Mouse (Mus musculus) forebrain, embryonic 14.5 days (tissue): ENCODE measurements at regions not wholly inside any gene's neighbourhood (a gene's known extent, or its start where the extent isn't known, plus 50 kb on each side); places are given as distances from the start of the nearest gene placed in this dataset.

Experiments
- ATAC-seq: fragments of 200-750 bp; cut with Nextera tagmentation; 2 replicates; pipeline ENCODE4 v1.8.0; 2017; ENCODE audit warnings: mild to moderate bottlenecking, moderate library complexity
- DNase-seq: peaks from one replicate; pipeline ENCODE4 v3.0.0-alpha.2; 2015; ENCODE audit warnings: low spot score
- H3K27ac ChIP-seq: fragments of 300-500 bp; sonication (generic); 2 replicates; pipeline ENCODE4 v1.5.1; 2014; ENCODE audit warnings: low read depth, mild to moderate bottlenecking, control low read depth, low read length, moderate library complexity
- H3K27me3 ChIP-seq: fragments of 300-500 bp; sonication (generic); replicated peaks from 2 replicates; pipeline ENCODE4 v1.6.1; 2014; ENCODE audit warnings: low read length, control low read depth, mixed read lengths; ENCODE audit not compliant: control insufficient read depth, insufficient read depth
- H3K36me3 ChIP-seq: fragments of 300-500 bp; sonication (generic); 2 replicates; pipeline ENCODE4 v1.6.1; 2014; ENCODE audit warnings: low read length, control low read depth; ENCODE audit not compliant: control insufficient read depth, insufficient read depth
- H3K4me1 ChIP-seq: fragments of 300-500 bp; sonication (generic); 2 replicates; pipeline ENCODE4 v1.6.1; 2014; ENCODE audit warnings: antibody characterized with exemption, low read length, control low read depth; ENCODE audit not compliant: control insufficient read depth, insufficient read depth
- H3K4me2 ChIP-seq: fragments of 300-500 bp; sonication (generic); 2 replicates; pipeline ENCODE4 v1.6.1; 2014; ENCODE audit warnings: mild to moderate bottlenecking, control low read depth, low read length
- H3K4me3 ChIP-seq: fragments of 300-500 bp; sonication (generic); 2 replicates; pipeline ENCODE4 v1.5.1; 2014; ENCODE audit warnings: low read depth, low read length, control low read depth
- H3K9ac ChIP-seq: fragments of 300-500 bp; sonication (generic); 2 replicates; pipeline ENCODE4 v1.6.1; 2014; ENCODE audit warnings: mild to moderate bottlenecking, low read length, control low read depth, moderate library complexity
- H3K9me3 ChIP-seq: fragments of 300-500 bp; sonication (generic); replicated peaks from 2 replicates; pipeline ENCODE4 v1.6.1; 2016; ENCODE audit warnings: low read length, control low read depth, mixed read lengths; ENCODE audit not compliant: control insufficient read depth
- WGBS: fragments of 180-500 bp; shearing (Covaris S2); extraction: QIAGEN DNeasy Blood & Tissue Kit; methylation state at CpG from one replicate; pipeline ENCODE4 v1.1.7; 2014; 5-methylcytosine and 5-hydroxymethylcytosine counted together

DNA sequence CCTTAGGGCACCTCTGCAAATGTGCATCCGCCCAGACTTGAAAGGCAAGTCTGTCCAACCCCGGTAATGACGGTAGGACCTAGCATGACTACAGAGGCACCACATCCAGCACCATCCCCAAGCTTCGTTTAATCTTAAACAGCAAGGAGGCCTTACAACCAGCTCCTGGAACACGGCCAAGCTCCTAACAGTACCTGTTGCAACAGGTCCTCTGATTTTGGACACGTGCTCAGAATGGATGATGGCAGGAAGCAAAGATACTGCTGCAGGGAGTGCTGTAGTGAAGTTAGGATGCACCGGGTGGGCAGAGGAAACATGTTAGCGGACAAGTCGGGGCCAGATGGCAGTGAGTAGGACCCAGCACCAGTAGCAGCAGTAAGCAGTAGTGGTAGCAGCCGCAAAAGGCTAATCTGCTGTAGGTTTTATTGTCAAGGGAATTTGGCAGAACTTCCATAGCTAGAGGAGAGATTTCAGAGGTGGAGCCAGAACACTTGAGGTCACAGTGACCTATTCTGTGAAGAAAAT is 2813.5 kb upstream of the Gm7489 start:
- H3K4me3 ChIP-seq = no peak overlapping the region
- peak; percentile 60; the same call in 1 of the 2 replicates for ATAC-seq
- WGBS = 33% methylated on average over 10 of the region's 10 CpGs
- peak; percentile 36 for DNase-seq
- no peaks in the 10 kb centered on the region for H3K9me3 ChIP-seq
- H3K4me2 ChIP-seq = peak overlapping the region; percentile 20
- no peak overlapping the region for H3K9ac ChIP-seq
- 0 out of 2 replicates have a peak, but pooled peaks cover 2% of the 10 kb centered on the region for H3K4me1 ChIP-seq
- no peaks in the 10 kb centered on the region for H3K36me3 ChIP-seq
- no peaks in the 10 kb centered on the region for H3K27me3 ChIP-seq
- no peak overlapping the region for H3K27ac ChIP-seq

DNA sequence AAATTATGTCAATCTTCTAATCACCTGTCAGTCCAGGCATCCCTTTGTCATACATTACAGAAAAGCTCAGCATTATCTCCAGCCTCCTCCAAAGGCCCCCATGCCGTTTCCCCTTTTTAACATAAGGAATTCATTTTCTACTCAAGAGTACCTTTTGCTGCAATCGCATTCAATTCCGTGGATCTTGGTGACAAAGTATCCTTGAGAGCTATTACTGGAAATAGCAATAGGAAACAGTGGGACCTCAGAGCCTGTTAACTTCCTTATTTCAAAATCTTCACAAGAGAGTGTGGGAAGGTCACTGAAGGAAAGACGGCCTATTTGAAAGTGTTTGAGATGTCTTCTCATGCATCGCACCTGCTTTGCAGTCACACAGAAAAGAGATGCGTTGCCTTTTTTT is 2811.0 kb upstream of the Gm7489 start:
- no peak for ATAC-seq
- Histone ChIP-seq H3K9ac (no peak overlapping the region), H3K4me3 (no peak overlapping the region), H3K27ac (no peak overlapping the region), H3K4me1 (0 out of 2 replicates have a peak, but pooled peaks cover 2% of the 10 kb centered on the region), H3K36me3 (no peaks in the 10 kb centered on the region), H3K4me2 (no peak overlapping the region), H3K27me3 (no peaks in the 10 kb centered on the region), H3K9me3 (no peaks in the 10 kb centered on the region)
- no peak for DNase-seq
- 80% methylated on average over 6 of the region's 6 CpGs for WGBS

- ATAC-seq (no peak), DNase-seq (no peak)
- Histone ChIP-seq H3K4me1 (0 out of 2 replicates have a peak, but pooled peaks cover 2% of the 10 kb centered on the region), H3K27ac (no peak overlapping the region), H3K9ac (no peak overlapping the region), H3K4me3 (no peak overlapping the region), H3K36me3 (no peaks in the 10 kb centered on the region), H3K27me3 (no peaks in the 10 kb centered on the region), H3K4me2 (no peak overlapping the region), H3K9me3 (no peaks in the 10 kb centered on the region)
- WGBS = 94% methylated on average over 7 of the region's 7 CpGs
Observed at GRCm38 (mm10) chr15:51074196-51074595, 2810.5 kb upstream of the Gm7489 start.

- H3K27ac ChIP-seq = no peak overlapping the region
- no peaks in the 10 kb centered on the region for H3K9me3 ChIP-seq
- H3K4me1 ChIP-seq = no peaks in the 10 kb centered on the region
- H3K27me3 ChIP-seq = no peaks in the 10 kb centered on the region
- WGBS = 76% methylated on average over 12 of the region's 12 CpGs
- H3K4me3 ChIP-seq = no peak overlapping the region
- no peak overlapping the region for H3K9ac ChIP-seq
- ATAC-seq (no peak), DNase-seq (no peak)
- no peak overlapping the region for H3K4me2 ChIP-seq
- no peaks in the 10 kb centered on the region for H3K36me3 ChIP-seq
Observed at GRCm38 (mm10) chr15:51083677-51084322, 2800.9 kb upstream of the Gm7489 start.

- H3K36me3 ChIP-seq = no peaks in the 10 kb centered on the region
- H3K4me2 ChIP-seq = no peak overlapping the region
- no peaks in the 10 kb centered on the region for H3K4me1 ChIP-seq
- H3K9ac ChIP-seq = no peak overlapping the region
- ATAC-seq (no peak), DNase-seq (no peak)
- H3K9me3 ChIP-seq = no peaks in the 10 kb centered on the region
- no peaks in the 10 kb centered on the region for H3K27me3 ChIP-seq
- H3K4me3 ChIP-seq = no peak overlapping the region
- 85% methylated on average over 7 of the region's 7 CpGs for WGBS
- H3K27ac ChIP-seq = no peak overlapping the region
Observed at GRCm38 (mm10) chr15:51092936-51093335, 2791.8 kb upstream of the Gm7489 start.

GRCm38 (mm10) chr15:51103948-51104347 is 2780.8 kb upstream of the Gm7489 start:
- DNase-seq (no peak), ATAC-seq (peak; percentile 68; the same call in 1 of the 2 replicates)
- no peak overlapping the region for H3K27ac ChIP-seq
- no peaks in the 10 kb centered on the region for H3K9me3 ChIP-seq
- peak overlapping the region; percentile 0; the same call in 1 of the 2 replicates for H3K4me3 ChIP-seq
- no peaks in the 10 kb centered on the region for H3K27me3 ChIP-seq
- 0 out of 2 replicates have a peak overlapping the region, but pooled peaks have one; percentile 10 for H3K9ac ChIP-seq
- peak overlapping the region; percentile 36 for H3K4me2 ChIP-seq
- H3K4me1 ChIP-seq = 0 out of 2 replicates have a peak, but pooled peaks cover 6% of the 10 kb centered on the region
- 47% methylated on average over 7 of the region's 7 CpGs for WGBS
- H3K36me3 ChIP-seq = no peaks in the 10 kb centered on the region

DNA sequence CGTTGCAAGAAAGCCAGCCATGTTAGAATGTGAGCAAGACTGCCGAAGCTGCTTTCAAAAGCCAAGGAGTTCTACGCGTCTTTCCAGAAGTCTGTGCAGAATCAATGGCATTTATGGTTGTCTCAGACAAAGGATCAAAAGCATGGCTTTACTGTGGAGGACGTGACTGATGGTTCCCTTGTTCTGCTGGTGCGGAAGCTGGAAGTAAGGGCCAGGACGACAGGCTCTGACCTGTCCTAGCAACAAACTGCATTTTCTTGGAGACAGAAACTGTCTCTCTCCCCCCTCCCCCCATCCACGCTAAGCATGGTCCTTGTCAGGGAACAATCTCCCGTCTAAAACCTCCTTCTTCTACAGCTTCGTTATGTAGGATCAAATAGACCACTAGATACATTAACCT is 2780.3 kb upstream of the Gm7489 start:
- H3K4me2 ChIP-seq = peak overlapping the region; percentile 36
- DNase-seq (peak; percentile 63), ATAC-seq (peak; percentile 74)
- peak overlapping the region; percentile 0; the same call in 1 of the 2 replicates for H3K4me3 ChIP-seq
- no peaks in the 10 kb centered on the region for H3K36me3 ChIP-seq
- peak overlapping the region; percentile 10; the same call in 1 of the 2 replicates for H3K9ac ChIP-seq
- no peaks in the 10 kb centered on the region for H3K9me3 ChIP-seq
- no peaks in the 10 kb centered on the region for H3K27me3 ChIP-seq
- no peak overlapping the region for H3K27ac ChIP-seq
- H3K4me1 ChIP-seq = 0 out of 2 replicates have a peak, but pooled peaks cover 6% of the 10 kb centered on the region
- 10% methylated on average over 10 of the region's 10 CpGs for WGBS

GRCm38 (mm10) chr15:51104796-51105195 is 2779.9 kb upstream of the Gm7489 start:
- Histone ChIP-seq H3K4me1 (0 out of 2 replicates have a peak, but pooled peaks cover 6% of the 10 kb centered on the region), H3K36me3 (no peaks in the 10 kb centered on the region), H3K4me3 (no peak overlapping the region), H3K27me3 (no peaks in the 10 kb centered on the region), H3K27ac (no peak overlapping the region), H3K9ac (no peak overlapping the region), H3K4me2 (peak overlapping the region; percentile 36), H3K9me3 (no peaks in the 10 kb centered on the region)
- DNase-seq (no peak), ATAC-seq (no peak)
- 73% methylated on average over 5 of the region's 5 CpGs for WGBS

GRCm38 (mm10) chr15:51105359-51106008 is 2779.2 kb upstream of the Gm7489 start:
- no peak overlapping the region for H3K4me2 ChIP-seq
- no peaks in the 10 kb centered on the region for H3K27me3 ChIP-seq
- H3K27ac ChIP-seq = no peak overlapping the region
- DNase-seq (peak; percentile 30), ATAC-seq (no peak)
- H3K4me1 ChIP-seq = 0 out of 2 replicates have a peak, but pooled peaks cover 6% of the 10 kb centered on the region
- WGBS = 62% methylated on average over 17 of the region's 17 CpGs
- H3K4me3 ChIP-seq = no peak overlapping the region
- no peaks in the 10 kb centered on the region for H3K9me3 ChIP-seq
- no peak overlapping the region for H3K9ac ChIP-seq
- no peaks in the 10 kb centered on the region for H3K36me3 ChIP-seq
